Comparison of ENCODE assay signal across 8 mouse cellular contexts in the genomic region with DNA sequence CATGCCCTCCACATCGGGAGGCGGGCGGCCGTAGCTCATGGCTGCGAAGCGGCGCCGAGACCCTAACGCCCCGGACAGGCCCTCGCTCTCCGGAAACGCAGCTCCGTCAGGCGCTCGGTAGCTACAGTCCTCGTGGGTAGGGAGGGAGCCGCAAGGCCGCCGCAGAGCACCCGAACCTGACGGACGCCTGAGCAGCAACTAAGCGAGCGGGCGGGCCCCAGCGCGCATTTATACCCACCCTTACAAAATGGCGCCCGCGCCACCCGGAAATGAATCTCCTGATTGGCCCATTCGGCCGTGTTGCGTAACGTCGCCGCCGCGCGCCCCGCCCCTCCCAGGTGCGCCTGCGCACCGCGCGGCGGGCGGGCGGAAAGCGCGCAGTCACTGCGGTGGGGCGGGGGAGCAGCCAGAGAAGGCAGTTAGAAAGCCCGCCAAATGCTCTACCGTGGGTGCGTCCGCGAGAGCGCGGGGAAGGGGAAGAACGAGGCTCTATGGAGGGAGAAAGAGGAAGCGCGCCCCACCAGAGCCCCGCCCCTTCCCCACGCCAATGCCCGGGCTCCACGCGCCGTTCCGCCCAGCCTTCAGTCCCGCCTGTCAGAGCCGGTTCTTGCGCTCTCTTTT. TPM values are rescaled to one million over a fixed set of nuclear protein-coding genes. Genes with fewer than 3 reads are reported as not detected.
DNase-seq lines count a peak whose midpoint lies in the region; ATAC-seq lines count a peak whose summit lies in the region.

A gene (minus strand): TSS at position 204 of the 621 bp plus-strand sequence.

- peak within 1 kb of the TSS; percentile 100 for H3K27ac ChIP-seq in intestine, embryonic 14.5 days (ENCODE audit: low read depth)

- peaks cover 22% of the 10 kb centered on the region for H3K4me1 ChIP-seq in intestine, embryonic 14.5 days (replicated peaks; ENCODE audit: control insufficient read depth, insufficient read depth, low read length)

- ATAC-seq in intestine, embryonic 14.5 days (replicated peaks; ENCODE audit: low FRiP score, low TSS enrichment, low read depth), result peak; percentile 90

- H3K4me2 ChIP-seq in intestine, embryonic 14.5 days (ENCODE audit: low read length), result peak within 1 kb of the TSS; percentile 92

- H3K9ac ChIP-seq in intestine, embryonic 14.5 days (ENCODE audit: low read length), result peak within 1 kb of the TSS; percentile 99

- peak within 1 kb of the TSS; percentile 100 for H3K4me3 ChIP-seq in intestine, embryonic 14.5 days (ENCODE audit: low read depth, low read length)

- no peaks in the 10 kb centered on the region for H3K27me3 ChIP-seq in intestine, embryonic 14.5 days (replicated peaks; ENCODE audit: control insufficient read depth, insufficient read depth, low read length)

- under 1% methylated on average over 74 of the region's 74 CpGs for WGBS in intestine, embryonic 14.5 days

- peaks cover 45% of the 10 kb centered on the region for H3K36me3 ChIP-seq in intestine, embryonic 14.5 days (ENCODE audit: control insufficient read depth, insufficient read depth, low read length)

- DNase-seq in adipocyte (ENCODE audit: low spot score), result peak; percentile 95
- peak; percentile 94 for DNase-seq in embryo, embryonic 10 days (ENCODE audit: low spot score)
- DNase-seq in gastrocnemius, postnatal 14 days, result peak; percentile 96
- peak; percentile 99 for DNase-seq in intestine, embryonic 14.5 days (ENCODE audit: low spot score)
- peak; percentile 98 for DNase-seq in left cerebral cortex, postnatal 14 days (ENCODE audit: low spot score in 2 of 2)
- DNase-seq in mesoderm, embryonic 11.5 days (ENCODE audit: low read depth, low spot score), result peak; percentile 96
- peak; percentile 94 to 95 for DNase-seq in right cerebral cortex, postnatal 36 days (ENCODE audit: low spot score in 2 of 2)
- DNase-seq in yolk sac, embryonic 10.5 days (ENCODE audit: low spot score), result peak; percentile 97

- intact Hi-C loops in gastrocnemius, postnatal 14 days (cut with DNase I; ENCODE audit: low total_unique reads), result no loop called here
- intact Hi-C loops in left cerebral cortex, postnatal 14 days (cut with DNase I), result no loop called here

- H3K9me3 ChIP-seq in intestine, embryonic 14.5 days (ENCODE audit: control insufficient read depth, low read length), result no peaks in the 10 kb centered on the region

RNA-seq across cellular contexts. Expression of the gene that starts here (rescaled TPM):
- 10 to 100 TPM; 73.0 to 80.9 TPM for total RNA-seq in gastrocnemius, postnatal 14 days (2021)
- polyA plus RNA-seq in intestine, embryonic 14.5 days (2014; fragmentation: Nextera tagmentation; extraction: Ambion mirVana), result 811 and 855 TPM in 2 replicates
- total RNA-seq in left cerebral cortex, postnatal 14 days (2021), result 100 to 1,000 TPM; 161 to 168 TPM

Comparison
In these comparisons a context has a peak if more than half of its experiments do, and no peak if none do; other contexts are left out.
1. Peak in every context shown above with its lines: DNase-seq, ATAC-seq, H3K4me3 ChIP-seq and H3K27ac ChIP-seq.